Mouse (Mus musculus) midbrain, embryonic 16.5 days (tissue): Measurements from ENCODE around the gene Rrbp1. TPM values are rescaled to one million over a fixed set of nuclear protein-coding genes. Genes with fewer than 3 reads are reported as not detected.

Experiments used
- ATAC-seq: fragments of 200-750 bp; cut with Nextera tagmentation; 2 replicates; pipeline ENCODE4 v1.8.0; 2017; ENCODE audit warnings: moderate TSS enrichment
- H3K27ac ChIP-seq: fragments of 300-500 bp; sonication (generic); 2 replicates; pipeline ENCODE4 v1.5.1; 2014; ENCODE audit warnings: mild to moderate bottlenecking, low read length, mixed read lengths
- H3K27me3 ChIP-seq: fragments of 300-500 bp; sonication (generic); 2 replicates; pipeline ENCODE4 v1.6.1; 2014; ENCODE audit warnings: low read depth, low read length, mixed read lengths; ENCODE audit not compliant: control insufficient read depth, insufficient read depth
- H3K36me3 ChIP-seq: fragments of 300-500 bp; sonication (generic); 2 replicates; pipeline ENCODE4 v1.6.1; 2014; ENCODE audit warnings: mild to moderate bottlenecking, low read length, moderate library complexity, mixed read lengths; ENCODE audit not compliant: control insufficient read depth, insufficient read depth
- H3K4me1 ChIP-seq: fragments of 300-500 bp; sonication (generic); 2 replicates; pipeline ENCODE4 v1.6.1; 2014; ENCODE audit warnings: mild to moderate bottlenecking, low read length, mixed read lengths; ENCODE audit not compliant: control insufficient read depth, insufficient read depth
- H3K4me2 ChIP-seq: fragments of 300-500 bp; sonication (generic); 2 replicates; pipeline ENCODE4 v1.6.1; 2014; ENCODE audit warnings: mild to moderate bottlenecking, low read length, mixed read lengths
- H3K4me3 ChIP-seq: fragments of 300-500 bp; sonication (generic); 2 replicates; pipeline ENCODE4 v1.5.1; 2014; ENCODE audit warnings: low read depth, mild to moderate bottlenecking, low read length, moderate library complexity, mixed read lengths
- H3K9ac ChIP-seq: fragments of 300-500 bp; sonication (generic); 2 replicates; pipeline ENCODE4 v1.6.1; 2014; ENCODE audit warnings: low read depth, low read length, mixed read lengths
- H3K9me3 ChIP-seq: fragments of 300-500 bp; sonication (generic); replicated peaks from 2 replicates; pipeline ENCODE4 v1.6.1; 2014; ENCODE audit warnings: mild to moderate bottlenecking, low read length, mixed read lengths; ENCODE audit not compliant: control insufficient read depth, poor library complexity, severe bottlenecking
- WGBS: fragments of 180-500 bp; shearing (Covaris S2); extraction: QIAGEN DNeasy Blood & Tissue Kit; methylation state at CpG from one replicate; pipeline ENCODE4 v1.1.7; 2014; 5-methylcytosine and 5-hydroxymethylcytosine counted together
- polyA plus RNA-seq: library from polyadenylated mRNA; unstranded; fragments of >200 nt; fragmentation: Nextera tagmentation; extraction: Ambion mirVana; gene quantifications from 2 replicates; pipeline ENCODE4 v1.2.1, GENCODE M21; 2015

Gene Rrbp1
- polyA plus RNA-seq, 1 experiment from 2014 or later, result 24.1 TPM

DNA sequence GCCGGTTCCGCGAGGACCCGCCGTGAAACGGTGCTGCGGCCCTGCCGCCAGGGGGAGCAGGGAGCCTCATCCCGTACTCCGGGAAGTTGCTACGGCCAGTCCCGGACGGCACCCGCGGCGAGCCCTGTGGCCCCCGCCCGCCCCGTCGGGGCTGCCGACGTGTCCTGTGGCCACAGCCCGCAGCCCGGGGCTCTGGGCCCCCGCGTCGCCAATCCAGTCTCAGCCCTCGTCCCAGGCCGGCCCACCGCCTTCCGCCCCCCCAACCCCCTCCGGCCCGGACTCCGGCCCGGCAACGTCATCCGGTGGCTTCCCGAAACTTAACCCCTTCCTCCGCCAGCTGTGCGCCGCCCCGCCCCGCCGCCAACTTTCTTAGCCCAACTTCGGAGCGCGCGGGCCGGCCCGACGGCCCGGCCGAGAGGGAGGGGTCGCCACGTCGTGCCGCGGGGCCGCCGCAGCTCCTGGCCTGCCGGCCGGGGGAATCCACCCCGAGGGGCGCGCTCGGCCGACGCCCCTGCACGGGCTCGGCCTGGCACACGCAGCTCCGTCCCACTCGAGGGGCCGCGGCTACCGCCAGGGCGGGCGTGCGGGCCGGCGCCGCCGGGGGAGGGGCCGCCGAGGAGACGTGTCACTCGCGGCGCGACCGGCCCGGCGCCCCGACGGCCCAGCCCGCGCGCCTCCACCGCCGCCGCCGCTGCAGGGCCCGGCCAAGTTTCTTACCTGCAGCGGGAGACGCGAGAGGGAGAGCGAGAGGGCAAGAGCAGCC lies 600 bp downstream of the Rrbp1 start:
- Histone ChIP-seq H3K27me3 (no peaks in the 10 kb centered on the region), H3K4me2 (peak overlapping the region; percentile 69), H3K27ac (peak overlapping the region; percentile 74), H3K9me3 (no peaks in the 10 kb centered on the region), H3K36me3 (no peaks in the 10 kb centered on the region), H3K9ac (peak overlapping the region; percentile 76), H3K4me1 (peaks cover 10% of the 10 kb centered on the region), H3K4me3 (peak overlapping the region; percentile 87)
- peak; percentile 43 for ATAC-seq
- WGBS, result under 1% methylated on average over 87 of the region's 107 CpGs

DNA sequence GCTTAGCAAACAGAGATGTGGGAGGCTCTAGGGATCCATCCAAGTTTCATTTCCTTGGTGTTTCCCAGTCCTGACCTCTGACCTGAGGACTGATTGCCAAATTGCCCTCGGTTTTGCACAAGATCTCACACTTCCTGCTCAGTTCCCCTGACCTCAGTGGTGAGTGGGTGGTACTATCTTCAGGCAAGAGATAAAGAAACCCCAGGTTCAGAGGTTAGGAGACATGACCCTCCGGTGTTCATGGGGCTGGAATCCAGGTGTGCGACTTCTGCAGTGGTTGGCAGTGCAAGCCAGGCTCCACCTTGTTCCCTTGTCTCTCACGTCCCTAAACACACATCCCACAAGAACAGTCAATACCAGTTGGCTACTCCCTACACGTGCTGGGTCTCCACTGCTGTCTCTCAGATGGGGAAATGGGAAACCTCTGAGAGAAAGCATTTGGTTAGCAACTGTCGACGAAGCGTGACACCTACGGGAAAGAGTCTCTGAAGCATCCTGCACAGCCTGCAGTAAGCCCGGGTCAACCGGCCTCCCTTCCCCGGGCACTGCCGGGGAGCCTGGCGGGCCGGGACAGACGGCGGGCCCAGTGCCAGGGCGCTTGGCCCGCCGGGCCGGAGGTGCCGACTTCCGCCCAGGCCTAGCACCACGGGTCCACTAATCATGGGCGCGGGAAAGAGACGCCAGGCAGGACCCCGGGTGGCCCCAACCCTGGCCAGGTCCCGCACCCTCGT lies 1.3 kb downstream of the Rrbp1 start:
- Histone ChIP-seq H3K4me1 (peaks cover 10% of the 10 kb centered on the region), H3K9ac (peak overlapping the region; percentile 76), H3K27me3 (no peaks in the 10 kb centered on the region), H3K27ac (peak overlapping the region; percentile 74), H3K9me3 (no peaks in the 10 kb centered on the region), H3K36me3 (no peaks in the 10 kb centered on the region), H3K4me2 (peak overlapping the region; percentile 69), H3K4me3 (peak overlapping the region; percentile 87)
- WGBS, result 5% methylated on average over 29 of the region's 30 CpGs
- no peak for ATAC-seq

DNA sequence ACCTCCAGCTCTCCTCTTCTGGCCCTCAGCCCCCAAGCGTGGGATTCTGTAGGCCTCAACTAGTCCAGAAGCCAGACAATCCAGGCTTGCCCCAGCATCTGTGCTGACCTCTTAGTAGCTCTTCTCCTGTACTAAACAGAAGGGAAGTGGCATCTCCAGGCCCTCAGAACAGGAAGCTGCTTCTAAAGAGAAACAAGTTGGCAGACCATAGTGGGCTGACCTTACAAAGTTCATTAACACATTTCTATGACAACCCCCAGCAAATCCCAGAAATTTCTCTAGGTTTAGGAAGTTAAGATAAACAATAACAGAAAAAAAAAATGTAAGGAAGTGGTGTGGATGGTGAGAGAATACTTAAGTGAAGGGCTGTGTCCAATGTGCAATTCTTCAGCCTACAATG lies 2.0 kb downstream of the Rrbp1 start:
- Histone ChIP-seq H3K9ac (no peak overlapping the region), H3K36me3 (no peaks in the 10 kb centered on the region), H3K4me2 (no peak overlapping the region; the same call in 1 of the 2 replicates), H3K27ac (no peak overlapping the region), H3K4me3 (no peak overlapping the region), H3K27me3 (no peaks in the 10 kb centered on the region), H3K4me1 (peaks cover 10% of the 10 kb centered on the region), H3K9me3 (no peaks in the 10 kb centered on the region)
- no peak for ATAC-seq
- WGBS, result 75% methylated on average over 1 of the region's 1 CpGs

DNA sequence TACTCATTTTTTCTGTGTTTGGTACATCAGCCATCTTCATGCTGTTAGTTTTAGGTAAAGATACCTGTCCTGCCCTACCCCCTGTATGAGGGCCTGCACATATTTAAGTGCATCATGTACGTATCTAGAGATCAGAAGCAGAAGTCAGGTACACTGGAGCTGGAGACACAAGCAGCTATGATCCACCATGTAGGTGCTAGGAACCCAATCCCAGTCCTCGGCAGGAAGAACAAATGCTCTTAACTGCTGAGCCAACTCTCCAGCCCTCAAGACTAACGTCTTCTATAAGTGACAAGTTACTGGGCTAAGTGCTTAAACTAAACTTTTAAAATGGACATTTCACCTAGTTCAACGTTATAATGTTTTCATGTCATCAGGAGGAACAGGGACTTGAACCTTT lies 3.9 kb downstream of the Rrbp1 start:
- no peaks in the 10 kb centered on the region for H3K9me3 ChIP-seq
- H3K27ac ChIP-seq, result no peak overlapping the region
- no peak overlapping the region for H3K9ac ChIP-seq
- no peaks in the 10 kb centered on the region for H3K27me3 ChIP-seq
- no peaks in the 10 kb centered on the region for H3K36me3 ChIP-seq
- ATAC-seq, result no peak
- H3K4me2 ChIP-seq, result no peak overlapping the region
- peaks cover 10% of the 10 kb centered on the region for H3K4me1 ChIP-seq
- 94% methylated on average over 4 of the region's 4 CpGs for WGBS
- H3K4me3 ChIP-seq, result no peak overlapping the region

DNA sequence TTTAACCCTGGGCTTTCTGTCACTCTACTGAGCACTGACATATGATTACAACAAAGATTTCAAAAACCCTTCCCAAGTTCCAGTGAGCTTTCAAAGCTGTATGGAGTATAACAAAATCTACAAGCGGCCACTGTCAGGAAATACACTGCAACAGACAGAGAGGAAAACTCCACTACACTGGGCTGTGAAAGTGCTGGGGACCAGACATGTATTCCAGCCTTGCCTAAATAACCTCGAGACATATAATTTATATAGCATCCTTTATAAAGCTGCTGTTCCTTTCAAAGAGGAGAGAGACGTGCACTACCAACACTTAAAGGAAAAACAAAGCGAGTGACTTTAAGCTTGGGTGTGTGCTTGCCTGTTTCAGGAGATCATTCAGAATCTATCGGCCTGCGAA lies 4.4 kb downstream of the Rrbp1 start:
- no peak for ATAC-seq
- no peak overlapping the region for H3K27ac ChIP-seq
- H3K36me3 ChIP-seq, result no peaks in the 10 kb centered on the region
- no peak overlapping the region for H3K4me2 ChIP-seq
- WGBS, result 87% methylated on average over 6 of the region's 6 CpGs
- H3K4me1 ChIP-seq, result peaks cover 10% of the 10 kb centered on the region
- H3K9ac ChIP-seq, result no peak overlapping the region
- H3K4me3 ChIP-seq, result no peak overlapping the region
- no peaks in the 10 kb centered on the region for H3K27me3 ChIP-seq
- no peaks in the 10 kb centered on the region for H3K9me3 ChIP-seq

DNA sequence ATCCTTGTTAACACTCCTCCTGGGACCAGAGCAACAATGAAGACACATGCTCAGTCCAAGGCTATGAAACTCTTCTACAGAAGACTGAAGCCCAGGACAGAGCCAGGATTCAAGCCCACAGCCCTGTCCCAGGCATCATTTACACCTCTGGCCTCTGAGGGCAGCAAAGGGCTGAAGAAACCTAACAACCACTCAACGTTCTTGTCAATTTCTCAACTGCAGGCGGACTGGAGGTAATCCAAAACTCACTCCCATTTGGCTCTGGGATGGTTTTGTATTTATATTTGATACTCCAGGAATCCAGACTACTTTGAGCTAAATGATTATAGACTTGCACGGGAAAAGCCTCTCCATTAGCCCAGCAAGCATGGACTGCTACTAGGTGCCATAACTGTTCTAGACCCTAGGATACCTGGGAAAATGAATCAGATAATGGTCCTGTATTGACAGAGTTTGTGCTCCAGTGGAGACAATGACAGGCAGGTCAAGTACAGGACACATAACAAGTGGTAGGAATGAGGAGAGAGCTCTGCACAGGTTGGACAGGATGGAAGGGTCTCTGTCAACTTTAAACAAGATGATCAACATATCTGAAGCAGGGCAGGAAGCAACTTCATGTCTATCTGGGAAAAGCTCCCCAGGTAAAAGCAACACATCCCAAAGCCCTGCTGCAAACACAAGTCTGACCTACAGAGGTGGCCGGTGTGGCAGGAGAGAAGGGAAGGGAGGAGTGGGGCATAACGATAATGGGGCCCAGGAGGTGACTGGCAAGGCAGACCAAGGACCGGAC lies 5.7 kb downstream of the Rrbp1 start:
- Histone ChIP-seq H3K4me2 (no peak overlapping the region), H3K27me3 (no peaks in the 10 kb centered on the region), H3K4me1 (peaks cover 10% of the 10 kb centered on the region), H3K36me3 (no peaks in the 10 kb centered on the region), H3K9ac (no peak overlapping the region), H3K9me3 (no peaks in the 10 kb centered on the region), H3K27ac (no peak overlapping the region), H3K4me3 (no peak overlapping the region)
- 88% methylated on average over 6 of the region's 6 CpGs for WGBS
- ATAC-seq, result no peak

DNA sequence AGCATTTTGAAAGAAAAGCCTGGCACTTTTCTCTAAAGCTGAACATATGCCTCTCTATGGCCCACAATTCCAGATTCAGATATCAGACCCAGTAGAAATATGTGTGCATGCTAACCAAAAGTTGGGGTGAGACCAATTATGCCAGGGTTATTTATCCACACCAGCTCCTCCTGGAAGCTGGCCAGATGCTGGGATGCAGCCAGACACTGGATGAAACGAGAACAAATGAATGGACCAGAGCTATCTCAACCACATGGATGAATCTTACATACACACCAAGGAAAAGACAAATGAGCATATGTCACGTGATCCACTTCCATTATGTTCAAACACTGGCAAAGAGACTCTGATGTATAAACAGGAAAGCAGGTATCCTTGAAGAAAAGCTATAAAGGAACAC lies 7.5 kb downstream of the Rrbp1 start:
- H3K27ac ChIP-seq, result no peak overlapping the region
- no peak overlapping the region for H3K9ac ChIP-seq
- H3K27me3 ChIP-seq, result no peaks in the 10 kb centered on the region
- no peak overlapping the region for H3K4me3 ChIP-seq
- H3K36me3 ChIP-seq, result no peaks in the 10 kb centered on the region
- no peaks in the 10 kb centered on the region; the same call in 1 of the 2 replicates for H3K4me1 ChIP-seq
- ATAC-seq, result no peak
- H3K9me3 ChIP-seq, result no peaks in the 10 kb centered on the region
- H3K4me2 ChIP-seq, result no peak overlapping the region
- WGBS, result 60% methylated on average over 2 of the region's 2 CpGs

DNA sequence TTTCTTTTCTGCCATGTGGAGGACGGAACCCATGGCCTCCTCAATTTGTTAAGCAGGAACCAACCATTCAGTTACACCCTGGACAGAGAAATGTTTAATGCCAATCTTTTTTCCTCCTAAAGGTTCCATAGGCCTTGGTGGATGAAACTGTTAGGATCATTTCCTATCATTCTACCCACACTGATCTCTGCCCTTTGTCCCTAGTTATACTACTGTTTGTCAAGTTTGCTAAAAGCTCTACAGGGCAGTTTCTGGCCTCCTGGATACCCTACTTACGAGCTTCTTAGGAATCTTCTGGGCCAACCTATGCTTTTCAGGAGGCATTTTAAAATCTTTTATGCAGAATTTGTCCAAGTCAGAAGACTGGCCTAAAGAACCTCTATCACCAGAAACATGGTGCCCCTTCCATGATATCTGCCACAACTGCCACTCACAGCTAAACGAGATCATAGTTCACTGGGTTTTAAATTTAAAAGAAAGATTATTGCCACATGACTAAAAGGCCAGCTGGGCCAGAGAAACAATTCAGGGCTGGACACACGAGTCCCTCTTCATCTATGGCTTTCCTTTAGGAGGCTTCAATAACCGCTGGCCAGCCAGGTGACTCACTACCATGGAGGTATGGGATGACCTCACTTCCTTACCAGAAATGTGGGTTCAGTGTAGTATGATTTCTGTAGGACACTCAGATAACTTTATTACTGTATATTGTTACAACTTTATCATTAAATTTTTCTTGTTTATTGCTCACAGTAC lies 8.7 kb downstream of the Rrbp1 start:
- no peaks in the 10 kb centered on the region; the same call in 1 of the 2 replicates for H3K4me1 ChIP-seq
- no peak overlapping the region for H3K4me2 ChIP-seq
- H3K9ac ChIP-seq, result no peak overlapping the region
- H3K36me3 ChIP-seq, result no peaks in the 10 kb centered on the region
- 88% methylated on average over 5 of the region's 5 CpGs for WGBS
- no peak for ATAC-seq
- H3K9me3 ChIP-seq, result no peaks in the 10 kb centered on the region
- H3K27me3 ChIP-seq, result no peaks in the 10 kb centered on the region
- no peak overlapping the region for H3K4me3 ChIP-seq
- H3K27ac ChIP-seq, result no peak overlapping the region
